Mouse (Mus musculus) liver, embryonic 14.5 days (tissue): ENCODE data around the gene Cgrrf1. TPM values are rescaled to one million over a fixed set of nuclear protein-coding genes. Genes with fewer than 3 reads are reported as not detected.
A peak's percentile ranks its signal among the peaks of the same experiment; 100 is the strongest.

Experiments
- ATAC-seq: fragments of 200-750 bp; cut with Nextera tagmentation; 2 replicates; pipeline ENCODE4 v1.8.0; 2017; ENCODE audit warnings: moderate number of reproducible peaks, mild to moderate bottlenecking, moderate library complexity; ENCODE audit not compliant: insufficient read depth
- DNase-seq, 3 experiments: peaks; one replicate each; pipeline ENCODE4 v3.0.0-alpha.2; 2012 to 2013; ENCODE audit warnings: low read depth in 3 of 3, low spot score in 3 of 3
- H3K27ac ChIP-seq: fragments of 300-500 bp; sonication (generic); 2 replicates; pipeline ENCODE4 v1.5.1; 2014; ENCODE audit warnings: moderate library complexity, mild to moderate bottlenecking, control low read depth, inconsistent platforms
- H3K27me3 ChIP-seq: fragments of 300-500 bp; sonication (generic); 2 replicates; pipeline ENCODE4 v1.6.1; 2014; ENCODE audit warnings: mild to moderate bottlenecking, low read length, moderate library complexity; ENCODE audit not compliant: control insufficient read depth, insufficient read depth
- H3K36me3 ChIP-seq: fragments of 300-500 bp; sonication (generic); replicated peaks from 2 replicates; pipeline ENCODE4 v1.6.1; 2014; ENCODE audit warnings: low read depth; ENCODE audit not compliant: control insufficient read depth, insufficient read depth
- H3K4me1 ChIP-seq, 2 experiments: fragments of 200-500 bp in 1 of 2; fragments of 300-500 bp in 1 of 2; sonication (generic) in 1 of 2; replicated peaks; 2 replicates each; pipeline ENCODE4 v1.6.1; 2012 to 2014; ENCODE audit warnings: antibody characterized with exemption in 1 of 2, inconsistent platforms in 1 of 2, low read length in 1 of 2; ENCODE audit not compliant: control insufficient read depth in 2 of 2, insufficient read depth in 2 of 2
- H3K4me2 ChIP-seq: fragments of 300-500 bp; sonication (generic); 2 replicates; pipeline ENCODE4 v1.6.1; 2014; ENCODE audit warnings: low read depth, mild to moderate bottlenecking, control low read depth, moderate library complexity
- H3K4me3 ChIP-seq, 2 experiments: fragments of 200-500 bp in 1 of 2; fragments of 300-500 bp in 1 of 2; sonication (generic) in 1 of 2; 2 replicates each; pipeline ENCODE4 v1.5.1; 2012 to 2014; ENCODE audit warnings: low read depth in 2 of 2, low read length in 2 of 2, mild to moderate bottlenecking in 2 of 2, control low read depth in 1 of 2, inconsistent platforms in 1 of 2, moderate library complexity in 1 of 2; ENCODE audit not compliant: insufficient read depth in 1 of 2
- H3K9ac ChIP-seq: fragments of 300-500 bp; sonication (generic); replicated peaks from 2 replicates; pipeline ENCODE4 v1.6.1; 2014; ENCODE audit warnings: mild to moderate bottlenecking, control low read depth, moderate library complexity
- H3K9me3 ChIP-seq: fragments of 300-500 bp; sonication (generic); 2 replicates; pipeline ENCODE4 v1.6.1; 2016; ENCODE audit warnings: low read length, mixed read lengths; ENCODE audit not compliant: control insufficient read depth
- CTCF ChIP-seq: IDR thresholded peaks from 2 replicates; pipeline ENCODE4 v1.5.1; 2016; ENCODE audit warnings: antibody characterized with exemption, low read depth, control low read depth
- EP300 ChIP-seq: IDR thresholded peaks from 2 replicates; pipeline ENCODE4 v1.6.1; 2016; ENCODE audit warnings: antibody characterized with exemption, low read depth
- WGBS: fragments of 180-500 bp; shearing (Covaris S2); extraction: QIAGEN DNeasy Blood & Tissue Kit; methylation state at CpG from one replicate; pipeline ENCODE4 v1.1.7; 2014; ENCODE audit not compliant: insufficient replicate concordance; 5-methylcytosine and 5-hydroxymethylcytosine counted together
- polyA plus RNA-seq, 2 experiments: library from polyadenylated mRNA; depleted of rRNA in 1 of 2; stranded (reverse) in 1 of 2; unstranded in 1 of 2; fragments of >200 nt; fragmentation: Nextera tagmentation in 1 of 2; extraction: Ambion mirVana in 1 of 2; gene quantifications; 2 replicates each; pipeline versions ENCODE4 v1.2.1 to v1.2.3; 2012 to 2014

Gene Cgrrf1
- polyA plus RNA-seq, 2 experiments: 9.7 to 24.1 TPM

- Histone ChIP-seq H3K4me1 (peaks cover 8 to 26% of the 10 kb centered on the region in 2 experiments), H3K36me3 (peaks cover 2% of the 10 kb centered on the region; the same call in 1 of the 2 replicates), H3K4me2 (peak within 1 kb of the TSS; percentile 94), H3K4me3 (peak within 1 kb of the TSS; percentile 68 to 77), H3K27me3 (no peaks in the 10 kb centered on the region), H3K9ac (peak within 1 kb of the TSS; percentile 74), H3K9me3 (no peaks in the 10 kb centered on the region), H3K27ac (peak within 1 kb of the TSS; percentile 35)
- WGBS: 1% methylated on average over 65 of the region's 65 CpGs
- peak; percentile 53 for TF ChIP-seq CTCF
- TF ChIP-seq EP300: peak; percentile 47; the same call in 1 of the 2 replicates
- ATAC-seq (peak; percentile 94), DNase-seq (peak; percentile 82 to 84 (median 83))
Measured at GRCm38 (mm10) chr14:46821873-46822716, 9.8 kb upstream of the Cgrrf1 start, which contains the start of gene Gmfb. Gene Gmfb (minus strand): TSS chr14:46822242.

DNA sequence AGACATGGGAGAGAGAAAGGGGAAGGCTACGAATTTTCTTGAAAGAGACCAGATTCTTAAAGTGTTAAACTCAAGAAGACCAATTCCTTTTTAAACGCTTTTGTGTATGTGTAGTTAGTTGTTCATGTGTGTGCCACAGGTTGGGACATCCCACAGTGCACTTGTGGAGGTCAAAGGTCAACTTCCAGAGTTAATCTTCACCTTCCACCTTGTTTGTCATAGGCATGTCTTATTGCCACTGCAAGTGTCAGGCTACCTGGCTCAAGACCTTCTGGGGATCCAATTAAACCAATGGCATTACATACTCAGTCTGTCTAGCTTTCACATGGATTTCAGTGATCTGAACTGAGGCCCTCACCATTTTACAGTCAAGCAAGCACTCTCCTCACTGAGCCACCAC lies 7.9 kb upstream of the Cgrrf1 start:
- Histone ChIP-seq H3K9ac (no peak overlapping the region), H3K4me2 (no peak overlapping the region), H3K4me3 (no peak overlapping the region), H3K27me3 (no peaks in the 10 kb centered on the region), H3K9me3 (no peaks in the 10 kb centered on the region), H3K36me3 (no peaks in the 10 kb centered on the region), H3K27ac (no peak overlapping the region), H3K4me1 (peaks cover 16 to 38% of the 10 kb centered on the region in 2 experiments)
- 45% methylated on average over 2 of the region's 2 CpGs for WGBS
- ATAC-seq (no peak), DNase-seq (no peak)
- TF ChIP-seq CTCF (no peak), EP300 (no peak)

DNA sequence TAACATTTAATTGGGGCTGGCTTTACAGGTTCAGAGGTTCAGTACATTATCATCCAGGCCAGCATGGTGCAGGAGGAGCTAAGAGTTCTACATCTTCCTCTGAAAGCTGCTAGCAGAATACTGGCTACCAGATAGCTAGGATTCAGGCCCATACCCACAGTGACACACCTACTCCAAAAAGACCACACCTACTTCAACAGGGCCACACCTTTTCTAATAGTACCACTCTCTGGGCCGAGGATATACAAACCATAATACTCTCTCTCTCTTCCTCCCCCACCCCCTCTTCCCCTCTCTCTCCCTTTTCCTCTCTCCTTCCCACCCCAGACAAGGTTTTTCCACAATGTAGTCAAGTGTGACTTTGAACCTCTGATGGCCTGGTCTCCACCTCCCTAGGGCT lies 4.5 kb upstream of the Cgrrf1 start:
- TF ChIP-seq CTCF: no peak
- TF ChIP-seq EP300: no peak
- H3K4me3 ChIP-seq: no peak overlapping the region
- no peak overlapping the region for H3K4me2 ChIP-seq
- ATAC-seq (peak; percentile 15; the same call in 1 of the 2 replicates), DNase-seq (peak in 1 of 3 experiments; percentile 36)
- H3K9ac ChIP-seq: no peak overlapping the region
- H3K27ac ChIP-seq: no peak overlapping the region; the same call in 1 of the 2 replicates
- no peaks in the 10 kb centered on the region for H3K9me3 ChIP-seq
- H3K36me3 ChIP-seq: no peaks in the 10 kb centered on the region
- H3K4me1 ChIP-seq: peaks cover 20 to 36% of the 10 kb centered on the region in 2 experiments
- WGBS: 18% methylated on average over 1 of the region's 1 CpGs
- no peaks in the 10 kb centered on the region for H3K27me3 ChIP-seq

GRCm38 (mm10) chr14:46831295-46831694 lies 630 bp upstream of the Cgrrf1 start:
- peak overlapping the region; percentile 94 to 99 for H3K4me3 ChIP-seq
- peak overlapping the region; percentile 93 for H3K4me2 ChIP-seq
- ATAC-seq (peak; percentile 22; the same call in 1 of the 2 replicates), DNase-seq (peak in 1 of 3 experiments; percentile 30)
- H3K36me3 ChIP-seq: no peaks in the 10 kb centered on the region
- H3K27me3 ChIP-seq: no peaks in the 10 kb centered on the region
- peak overlapping the region; percentile 78 for H3K27ac ChIP-seq
- H3K9me3 ChIP-seq: no peaks in the 10 kb centered on the region
- H3K4me1 ChIP-seq: peaks cover 25 to 37% of the 10 kb centered on the region in 2 experiments
- TF ChIP-seq EP300: no peak
- TF ChIP-seq CTCF: no peak
- peak overlapping the region; percentile 92 for H3K9ac ChIP-seq
- under 1% methylated on average over 4 of the region's 4 CpGs for WGBS
